Mouse (Mus musculus): ENCODE data around the gene Chst1.

Chst1 gene

DNA sequence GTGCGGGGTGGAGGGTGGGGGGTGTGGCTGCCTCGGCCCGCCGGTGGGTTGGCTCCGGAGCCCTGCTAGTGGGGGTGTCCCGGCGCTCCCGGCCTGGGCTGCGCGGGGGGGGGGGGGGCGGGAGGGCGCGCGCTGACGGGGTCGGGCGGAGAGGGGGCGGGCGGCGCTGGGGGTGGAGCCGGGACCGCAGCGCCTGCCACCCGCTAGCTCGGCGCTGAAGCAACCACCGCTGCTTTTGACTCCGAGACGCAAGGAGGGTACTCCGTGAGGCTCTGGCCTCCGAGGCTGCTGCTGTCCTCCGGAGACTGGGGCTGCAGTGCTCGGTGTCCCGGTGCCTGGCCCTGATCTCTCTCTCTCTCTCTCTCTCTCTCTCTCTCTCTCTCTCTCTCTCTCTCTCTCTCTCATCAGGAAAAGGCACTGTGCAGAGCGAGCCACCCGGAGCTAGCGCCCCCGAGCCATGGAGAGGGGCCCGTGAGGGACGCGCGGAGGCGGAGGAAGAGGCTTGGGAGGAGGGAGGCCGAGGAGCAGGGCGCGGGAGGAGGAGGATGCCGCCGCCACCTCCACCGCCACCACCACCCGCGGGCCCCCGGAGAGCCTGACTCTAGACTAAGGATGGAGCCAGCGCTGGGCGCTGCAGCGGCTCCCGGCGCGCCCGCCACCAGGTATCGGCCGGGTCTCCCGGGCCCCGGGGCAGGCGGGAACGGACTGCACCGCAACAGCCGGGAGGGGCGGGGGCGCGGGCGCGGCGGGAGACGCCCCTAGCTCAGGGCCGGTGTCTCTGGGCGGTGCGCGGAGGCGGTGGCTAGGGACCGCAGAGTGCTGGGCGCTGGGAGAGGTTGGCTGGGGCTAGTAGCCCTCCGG is at the start of gene Chst1:
Chst1 (plus strand) TSS at position 221 of the 861 bp plus-strand sequence.
- DNase-seq (ENCODE audit: low read depth, low spot score): no peak

DNA sequence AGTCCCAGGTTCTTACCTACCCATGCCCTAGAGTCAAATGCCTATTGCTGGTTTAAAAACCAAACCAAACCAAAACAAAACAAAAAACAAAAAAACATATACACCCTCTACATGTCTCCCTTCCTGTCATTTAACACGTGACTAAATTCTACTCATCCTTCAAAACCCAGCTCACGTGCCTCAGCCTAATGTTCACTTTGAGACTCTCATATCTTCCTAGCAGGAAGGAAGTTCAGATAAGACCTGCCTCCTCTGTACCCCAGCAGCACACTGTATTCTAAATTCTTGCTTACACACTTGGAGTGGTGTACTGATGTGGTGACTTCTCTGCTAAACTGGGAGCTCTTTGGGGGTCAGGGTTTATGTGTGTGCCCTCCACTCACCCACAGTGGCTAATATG is 49.5 kb upstream of the Chst1 start:
- DNase-seq (ENCODE audit: low read depth, low spot score): peak; percentile 7

DNA sequence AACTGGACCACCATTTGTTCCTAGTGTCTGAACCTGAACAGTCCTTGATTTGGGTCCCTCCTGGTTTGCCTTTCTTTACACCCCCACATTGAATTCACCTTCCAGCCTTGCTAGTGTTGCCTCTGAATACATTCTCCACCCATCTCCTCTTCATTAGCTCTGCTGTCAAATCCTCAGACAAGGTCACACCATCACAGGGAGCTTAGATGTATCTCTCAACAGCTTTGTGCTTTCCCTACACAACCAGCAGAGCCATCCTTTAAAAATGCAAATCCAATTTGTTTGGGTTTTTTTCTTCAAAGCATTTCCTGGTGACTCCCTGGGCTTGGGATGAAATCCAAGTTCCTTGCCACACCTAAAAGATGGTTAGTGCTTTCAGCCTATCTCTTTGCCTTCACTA is 45.0 kb upstream of the Chst1 start:
- no peak for DNase-seq (ENCODE audit: low read depth, low spot score)

- no peak for DNase-seq (ENCODE audit: low read depth, low spot score)
Measured at GRCm38 (mm10) chr2:92562930-92563329, 36.6 kb upstream of the Chst1 start.

- DNase-seq (ENCODE audit: low read depth, low spot score): no peak
Measured at GRCm38 (mm10) chr2:92570623-92571022, 28.9 kb upstream of the Chst1 start.

GRCm38 (mm10) chr2:92577824-92578223 is 21.7 kb upstream of the Chst1 start:
- no peak for DNase-seq (ENCODE audit: low read depth, low spot score)

GRCm38 (mm10) chr2:92581302-92581701 is 18.2 kb upstream of the Chst1 start:
- DNase-seq (ENCODE audit: low read depth, low spot score): no peak

DNA sequence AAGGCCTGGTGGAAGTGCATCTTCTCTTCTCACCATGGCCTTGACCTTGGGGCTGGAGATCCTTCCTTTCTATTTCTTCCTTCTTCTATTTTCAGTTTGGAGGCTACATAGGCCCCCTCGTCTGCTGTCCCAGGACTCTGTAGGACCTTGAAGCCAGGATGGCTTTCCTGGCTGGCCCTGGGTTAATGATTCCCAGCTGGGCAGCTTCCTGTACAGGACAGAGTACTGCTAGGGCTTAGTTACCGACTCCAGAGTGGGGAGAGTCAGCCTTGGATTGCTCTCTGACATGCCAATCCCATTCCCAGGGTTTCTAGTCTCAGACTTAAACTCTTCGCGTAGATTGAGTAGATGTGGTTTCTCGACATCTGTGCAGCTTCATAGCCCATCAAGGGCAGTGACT is 16.9 kb upstream of the Chst1 start:
- no peak for DNase-seq (ENCODE audit: low read depth, low spot score)

DNA sequence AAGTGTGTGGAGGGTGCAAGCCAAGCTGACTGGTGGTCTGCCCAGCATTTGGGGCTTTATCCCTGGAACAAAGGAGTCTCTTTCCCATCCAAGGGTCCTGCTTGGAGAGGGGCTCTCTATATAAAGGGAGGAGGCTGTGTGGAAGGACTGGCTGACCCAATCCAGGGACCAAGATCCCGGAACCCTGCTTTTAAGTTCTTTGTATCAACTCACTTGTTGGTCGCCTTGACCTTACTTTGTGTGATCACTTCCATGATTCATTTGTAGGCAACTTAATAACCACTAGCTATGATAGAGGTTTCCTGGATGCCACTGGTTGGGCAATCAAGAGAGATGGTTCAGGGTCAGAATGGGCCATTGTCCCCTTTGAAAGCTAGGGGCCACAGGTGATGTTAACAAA is 11.7 kb upstream of the Chst1 start:
- no peak for DNase-seq (ENCODE audit: low read depth, low spot score)

DNA sequence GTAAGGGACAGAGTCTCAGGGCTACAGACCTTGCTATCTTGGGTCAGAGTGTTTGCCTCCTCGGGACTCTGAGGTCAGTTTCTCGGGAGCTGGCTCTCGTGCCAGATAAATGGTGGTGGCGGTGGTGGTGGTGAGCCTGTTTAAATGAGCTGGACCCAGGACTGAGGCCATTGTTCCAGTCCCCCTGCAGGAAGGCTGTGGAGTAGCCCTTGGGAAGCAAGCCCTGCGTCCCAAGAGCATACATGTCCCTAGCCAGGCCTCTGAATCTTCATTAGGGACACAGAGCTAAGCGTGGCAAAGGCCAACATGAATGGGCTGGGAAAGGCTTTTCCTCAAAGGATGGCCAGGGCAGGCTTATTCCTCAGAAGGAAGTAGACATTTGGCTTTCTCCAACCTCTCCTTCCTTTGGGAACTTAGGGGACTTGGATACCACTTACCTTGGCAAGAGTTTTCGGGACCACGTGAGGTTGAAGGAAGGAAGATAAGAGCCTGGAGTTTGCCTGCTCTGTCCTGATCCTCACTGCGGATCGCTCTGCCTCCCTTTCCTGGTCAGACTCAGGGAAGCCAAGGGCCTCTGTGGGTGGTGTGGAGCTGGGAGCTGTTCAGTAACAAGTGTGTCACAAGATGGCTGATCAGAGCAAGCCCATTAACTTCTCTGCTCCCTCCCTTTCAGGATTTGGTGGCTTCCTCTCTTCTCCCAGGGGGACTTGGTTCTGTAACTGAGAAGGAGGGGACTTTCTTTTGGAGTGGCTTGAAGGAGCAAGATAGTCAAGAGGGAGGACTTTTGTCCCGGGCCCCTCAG is 4.4 kb upstream of the Chst1 start:
- no peak for DNase-seq (ENCODE audit: low read depth, low spot score)

DNA sequence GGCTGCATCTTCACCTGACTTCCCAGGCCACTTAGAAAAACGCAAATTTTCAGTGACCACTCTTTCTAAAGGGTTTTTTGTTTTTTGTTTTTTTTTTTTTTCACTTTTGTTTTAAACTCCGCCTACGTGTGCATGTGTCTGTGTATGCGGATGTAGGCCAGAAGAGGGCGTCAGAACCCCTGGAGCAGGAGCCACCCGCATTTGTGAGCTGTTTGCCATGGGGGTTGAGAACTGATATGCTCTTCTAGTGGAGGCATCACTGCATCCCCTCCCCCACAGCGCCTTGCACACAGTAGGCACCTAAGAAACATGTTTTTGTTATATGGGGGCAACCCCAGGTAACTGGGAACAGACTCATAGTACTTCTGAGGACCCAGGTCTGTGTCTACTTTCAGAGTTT is 2.2 kb upstream of the Chst1 start:
- peak; percentile 7 for DNase-seq (ENCODE audit: low read depth, low spot score)

DNA sequence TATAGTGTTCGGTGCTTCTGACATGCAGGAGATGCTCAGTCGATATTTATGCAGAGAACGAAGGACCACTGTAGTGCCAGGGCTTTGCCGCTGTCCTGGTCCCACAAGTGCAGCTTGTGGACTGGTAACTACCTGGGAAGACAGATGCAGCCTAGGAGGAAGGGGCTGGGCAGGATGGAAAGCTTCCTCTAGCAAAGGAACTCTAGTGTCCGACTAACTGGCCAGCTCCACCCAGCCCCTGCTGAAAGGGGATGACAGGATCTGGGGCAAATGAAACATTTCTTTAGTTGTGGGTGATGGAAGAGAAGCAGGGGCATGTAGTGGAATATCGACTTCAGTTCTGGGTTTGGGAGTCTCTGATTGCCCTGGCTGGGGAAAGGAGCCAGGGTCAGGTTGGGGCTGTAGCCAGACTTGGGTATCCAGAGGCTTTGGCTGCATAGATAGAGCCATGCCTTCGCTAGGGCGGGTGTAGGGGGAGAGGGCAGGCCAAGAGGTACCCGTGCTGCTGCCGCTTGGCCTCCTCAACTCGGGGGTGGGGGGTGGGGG is 493 bp upstream of the Chst1 start:
- DNase-seq (ENCODE audit: low read depth, low spot score): no peak

DNA sequence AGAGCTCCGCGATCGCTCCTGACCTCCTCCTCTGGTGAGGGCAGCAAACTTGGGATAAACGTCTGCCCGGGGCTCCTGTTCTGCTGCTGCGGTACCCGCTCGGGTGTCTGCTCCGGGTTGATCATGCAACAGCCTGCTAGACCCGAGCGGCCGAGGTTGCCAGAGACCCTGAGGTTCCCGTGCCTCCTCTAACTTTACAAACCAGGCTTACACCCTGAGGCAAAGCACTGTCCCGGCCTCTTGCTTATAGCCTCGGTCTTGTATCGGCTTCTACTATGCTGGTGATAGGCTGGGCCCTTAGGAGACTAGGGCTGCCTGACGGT is 802 bp downstream of the Chst1 start:
- no peak for DNase-seq (ENCODE audit: low read depth, low spot score)

GRCm38 (mm10) chr2:92601246-92601645 is 1.7 kb downstream of the Chst1 start:
- DNase-seq (ENCODE audit: low read depth, low spot score): no peak

DNA sequence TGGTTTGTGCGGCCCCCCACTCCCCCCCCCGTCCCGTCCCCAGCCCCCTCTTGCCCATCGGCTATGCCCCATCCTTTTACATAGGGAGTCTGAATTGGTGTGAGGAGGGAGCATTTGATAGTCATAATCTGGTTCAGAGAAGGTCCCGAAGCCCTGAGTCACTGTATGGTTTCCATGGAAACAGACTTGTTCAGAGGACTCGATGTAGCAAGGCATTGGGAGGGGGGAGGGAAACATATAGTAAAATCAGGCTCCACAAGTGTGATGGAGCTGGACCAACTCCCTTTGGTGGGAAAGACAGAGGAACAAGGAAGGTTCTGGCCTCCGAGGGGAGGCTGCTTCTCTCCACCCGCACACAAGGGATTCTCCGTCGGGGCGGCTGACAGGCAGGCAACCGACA is 2.6 kb downstream of the Chst1 start:
- DNase-seq (ENCODE audit: low read depth, low spot score): no peak

DNA sequence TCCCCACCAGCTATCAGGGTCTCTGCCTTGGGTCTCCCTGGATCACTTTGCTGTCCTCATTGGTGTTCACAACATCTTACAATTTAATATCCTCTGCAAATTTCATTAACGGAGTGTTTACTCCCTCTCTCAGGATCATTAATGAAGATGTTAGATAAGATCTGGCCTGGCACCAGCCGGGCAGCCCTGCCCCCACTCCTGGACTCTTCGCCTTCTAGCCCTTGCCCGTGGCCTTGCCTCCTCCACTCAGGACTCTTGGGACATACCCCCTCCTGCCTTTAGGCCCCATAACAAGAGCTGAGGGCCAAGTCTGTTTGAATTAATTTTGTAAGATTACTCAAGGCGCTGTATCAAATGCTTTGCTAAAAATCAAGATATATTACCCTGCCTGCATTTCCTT is 4.1 kb downstream of the Chst1 start:
- no peak for DNase-seq (ENCODE audit: low read depth, low spot score)

DNA sequence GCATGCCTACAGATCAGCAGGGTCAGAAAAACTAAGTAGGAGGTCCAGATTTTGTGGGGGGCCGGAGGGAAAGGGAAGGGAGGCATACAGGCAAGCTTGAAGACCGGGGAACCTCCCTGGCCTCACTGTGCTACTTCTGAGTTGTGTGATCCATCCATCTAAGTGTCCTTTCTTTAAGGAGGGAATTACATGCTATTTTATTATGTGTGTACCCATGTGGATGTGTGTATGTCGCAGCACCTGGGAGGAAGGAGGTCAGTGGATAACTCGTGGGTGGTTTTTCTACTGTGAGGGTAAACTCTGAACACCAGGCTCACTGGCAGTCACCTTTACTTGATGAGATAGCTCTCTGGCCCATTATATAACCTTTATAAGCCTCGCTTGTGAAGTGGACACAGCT is 5.1 kb downstream of the Chst1 start:
- no peak for DNase-seq (ENCODE audit: low read depth, low spot score)

- DNase-seq (ENCODE audit: low read depth, low spot score): no peak
Measured at GRCm38 (mm10) chr2:92605995-92606394, 6.5 kb downstream of the Chst1 start.

DNA sequence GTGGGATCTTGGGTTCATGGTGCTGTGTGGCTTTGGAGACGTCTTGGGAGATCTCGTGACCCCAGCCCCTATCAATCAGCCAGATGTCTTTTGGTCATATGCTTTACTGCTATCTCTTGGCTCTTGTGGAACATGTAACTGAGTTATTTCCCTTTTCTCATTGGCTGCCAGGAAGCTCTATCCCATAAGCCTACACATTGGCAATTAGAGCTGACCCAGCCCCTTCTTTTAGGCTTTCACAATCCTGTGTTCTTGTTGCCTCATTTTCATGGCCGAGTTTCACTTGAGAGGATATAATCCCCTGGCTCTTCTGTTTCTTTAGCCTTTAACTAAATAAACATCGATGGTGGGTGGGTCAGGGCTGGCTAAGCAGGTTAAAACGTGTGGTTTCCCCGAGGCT is 7.6 kb downstream of the Chst1 start:
- no peak for DNase-seq (ENCODE audit: low read depth, low spot score)

DNA sequence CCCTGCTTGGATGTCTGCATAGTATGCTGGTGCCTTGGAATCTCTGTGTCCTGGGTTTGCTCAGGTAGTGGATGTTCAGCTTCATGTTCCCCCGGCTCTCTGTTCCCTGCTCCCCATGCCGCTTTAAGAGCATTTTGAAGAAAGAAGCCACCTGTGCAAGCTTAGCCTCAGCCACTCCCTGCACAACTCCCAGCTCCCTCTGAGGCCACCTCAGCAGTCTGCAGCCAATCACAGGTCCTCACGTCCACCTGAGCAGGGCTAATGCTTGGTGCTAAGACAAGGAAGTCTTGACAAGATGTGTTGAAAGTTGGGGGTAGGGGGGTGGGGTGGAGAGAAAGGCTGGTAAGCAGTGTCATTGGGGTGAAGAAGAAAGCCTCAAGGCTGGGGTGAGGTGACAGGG is 8.1 kb downstream of the Chst1 start:
- DNase-seq (ENCODE audit: low read depth, low spot score): no peak

DNA sequence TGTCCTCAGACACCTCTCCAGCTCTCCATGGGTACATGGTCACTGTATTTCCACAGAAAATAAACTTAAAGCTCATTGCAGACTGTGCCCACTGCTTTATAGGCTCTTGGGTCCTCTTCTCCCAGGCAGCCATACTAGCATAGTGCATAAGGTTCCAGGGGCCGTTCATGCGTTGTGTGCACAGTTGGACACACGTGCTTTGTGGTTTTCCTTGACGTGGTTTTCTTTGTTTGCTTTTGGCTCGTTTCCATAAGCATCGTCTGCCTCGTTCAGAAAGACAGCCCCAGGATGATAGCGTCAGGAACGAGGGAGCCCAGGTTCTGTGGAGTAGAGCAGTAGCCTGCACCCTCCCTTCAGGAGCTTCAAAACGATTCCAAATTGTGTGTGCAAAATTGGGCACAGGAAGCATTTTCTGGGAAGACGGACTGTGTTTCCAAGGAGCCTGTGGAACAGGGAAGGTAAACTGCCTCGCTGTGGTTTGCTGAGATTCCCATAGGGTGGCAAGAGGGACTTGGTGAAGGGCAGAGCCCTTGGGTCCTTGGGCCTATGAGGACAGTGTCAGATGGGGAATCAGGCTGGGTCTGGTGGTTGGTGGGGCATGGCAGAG is 8.6 kb downstream of the Chst1 start:
- no peak for DNase-seq (ENCODE audit: low read depth, low spot score)

- peak; percentile 74 for DNase-seq (ENCODE audit: low read depth, low spot score)
Measured at GRCm38 (mm10) chr2:92608810-92609581, 9.5 kb downstream of the Chst1 start.
